Mouse (Mus musculus) liver, adult 10 weeks (tissue): ENCODE data around the gene Bclaf3. TPM values are rescaled to one million over a fixed set of nuclear protein-coding genes. Genes with fewer than 3 reads are reported as not detected.

Experiments used
- polyA plus RNA-seq: library from polyadenylated mRNA; stranded (reverse); fragments of 350-450 nt; fragmentation: Illumina TruSeq; extraction: RNeasy Lipid Tissue Mini Kit (QIAGEN cat#74804); gene quantifications from one replicate; pipeline ENCODE4 v1.2.3, GENCODE M21; 2014; ENCODE audit warnings: low read depth, low replicate concordance

Bclaf3 gene
- polyA plus RNA-seq = 7.8 TPM

DNA sequence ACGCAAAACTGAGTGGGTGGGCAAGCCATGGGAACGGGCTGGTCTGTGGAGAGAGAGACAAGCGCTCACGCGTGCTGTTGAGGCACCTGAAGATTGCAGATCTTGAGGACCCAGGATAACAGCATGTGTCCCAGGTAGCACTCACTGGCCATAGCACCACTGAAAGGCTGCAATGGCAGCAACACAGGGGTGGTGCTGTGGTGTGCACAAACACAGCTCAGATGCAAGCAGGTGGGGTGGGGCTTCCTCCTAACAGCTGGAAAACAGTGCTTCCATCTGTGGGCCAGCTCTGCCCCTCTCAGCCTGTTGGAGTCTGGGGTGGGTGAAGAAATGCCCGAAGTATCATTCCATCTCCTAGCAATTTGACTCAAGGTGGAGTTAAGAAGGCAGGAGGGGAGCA lies at the start of gene Bclaf3:
Gene Bclaf3, plus strand, starts transcription at position 301 of the 400 bp plus-strand sequence.

DNA sequence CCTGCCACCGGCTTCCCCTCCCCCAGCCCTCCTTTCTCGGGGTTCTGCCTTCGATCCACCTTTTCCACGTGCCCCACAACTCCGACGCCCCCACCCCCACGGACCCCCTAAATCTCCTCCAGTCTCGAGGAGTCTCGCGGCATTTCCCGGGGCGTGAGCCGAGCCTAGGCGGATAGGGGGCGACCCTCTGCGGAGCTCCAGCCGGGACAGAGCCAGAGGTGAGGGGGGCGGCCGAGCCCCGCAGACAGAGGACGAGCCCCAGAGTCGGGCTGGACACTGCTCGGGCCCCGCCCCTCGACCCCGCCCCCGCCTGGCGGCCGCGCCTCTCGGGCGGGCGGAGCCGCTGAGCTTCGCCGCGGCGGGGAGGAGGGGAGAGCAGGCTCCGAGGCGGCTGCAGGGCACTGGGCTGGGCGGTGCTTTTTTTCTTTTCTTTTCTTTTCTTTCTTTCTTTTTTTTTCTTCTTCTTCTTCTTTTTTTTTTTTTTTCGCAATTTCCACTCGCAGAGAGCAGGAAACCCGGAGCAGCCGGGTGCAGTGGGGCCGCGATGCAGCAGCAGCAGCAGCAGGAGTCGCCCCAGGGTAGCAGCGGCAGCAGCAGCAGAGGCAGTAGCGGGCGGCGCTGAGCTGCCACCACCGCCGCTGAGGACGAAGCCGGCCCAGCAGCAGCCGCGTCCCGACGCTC lies 100.6 kb downstream of the Bclaf3 start, which contains the start of gene Sh3kbp1:
Gene Sh3kbp1, plus strand, starts transcription at position 366 of the 681 bp plus-strand sequence.

Other genes with a start within 250 kb of the Bclaf3 start
- gene Eif1ax, start 154.5 kb upstream of the Bclaf3 start, polyA plus RNA-seq = 37.4 TPM
- gene Map7d2, start 112.1 kb upstream of the Bclaf3 start, polyA plus RNA-seq = not detected
- 3.1 TPM for gene Sh3kbp1, start 100.6 kb downstream of the Bclaf3 start, polyA plus RNA-seq